Mouse (Mus musculus) embryonic facial prominence, embryonic 10.5 days (tissue): ENCODE results near the gene Tmem235. TPM values are rescaled to one million over a fixed set of nuclear protein-coding genes. Genes with fewer than 3 reads are reported as not detected.
"Not testable (repeated sequence)": the region's sequence is repeated elsewhere in the genome, so short reads cannot be mapped to it uniquely, and the experiment has no call there.

Experiments
- DNase-seq: peaks from one replicate; pipeline ENCODE4 v3.0.0-alpha.2; 2017; ENCODE audit warnings: low spot score
- H3K27ac ChIP-seq: fragments of 300-500 bp; sonication (generic); replicated peaks from 2 replicates; pipeline ENCODE4 v1.5.1; 2016; ENCODE audit warnings: mild to moderate bottlenecking
- H3K27me3 ChIP-seq: fragments of 300-500 bp; sonication (generic); replicated peaks from 2 replicates; pipeline ENCODE4 v1.6.1; 2016; ENCODE audit warnings: low read depth, mild to moderate bottlenecking; ENCODE audit not compliant: poor library complexity, severe bottlenecking
- H3K36me3 ChIP-seq: fragments of 300-500 bp; sonication (generic); replicated peaks from 2 replicates; pipeline ENCODE4 v1.6.1; 2016; ENCODE audit warnings: mild to moderate bottlenecking, moderate library complexity
- H3K4me1 ChIP-seq: fragments of 300-500 bp; sonication (generic); 2 replicates; pipeline ENCODE4 v1.6.1; 2016
- H3K4me3 ChIP-seq: fragments of 300-500 bp; sonication (generic); 2 replicates; pipeline ENCODE4 v1.5.1; 2016; ENCODE audit warnings: mild to moderate bottlenecking, moderate library complexity
- H3K9me3 ChIP-seq: fragments of 300-500 bp; sonication (generic); 2 replicates; pipeline ENCODE4 v1.6.1; 2016; ENCODE audit warnings: mild to moderate bottlenecking
- WGBS: fragments of 180-500 bp; shearing (Covaris S2); methylation state at CpG from one replicate; pipeline ENCODE4 v1.1.7; 2016; 5-methylcytosine and 5-hydroxymethylcytosine counted together
- polyA plus RNA-seq: library from polyadenylated mRNA; unstranded; fragments of >200 nt; fragmentation: Nextera tagmentation; extraction: Ambion mirVana; gene quantifications from 2 replicates; pipeline ENCODE4 v1.2.1, GENCODE M21; 2016

Tmem235 gene
- 0.10 TPM in 1 of 2 replicates, not detected in the other for polyA plus RNA-seq

DNA sequence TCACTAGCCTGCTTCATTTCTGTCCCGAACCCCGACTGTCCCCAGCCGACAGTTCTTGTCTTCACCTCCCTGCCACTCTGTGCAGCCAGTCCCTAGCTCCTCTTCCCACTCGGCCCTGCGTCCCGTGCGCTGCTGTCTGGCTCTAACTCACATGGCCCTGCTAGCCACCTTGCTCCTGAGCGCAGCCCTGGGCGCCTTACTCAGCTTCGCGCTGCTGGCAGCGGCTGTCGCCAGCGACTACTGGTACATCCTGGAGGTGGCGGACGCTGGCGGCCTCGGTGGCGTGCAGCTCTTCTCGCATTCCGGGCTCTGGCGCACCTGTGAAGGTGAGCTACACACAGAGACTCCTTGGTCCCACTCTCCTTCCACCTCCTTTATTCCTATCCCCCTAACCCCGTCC lies at the start of gene Tmem235:
Tmem235 (plus strand) TSS at position 152 of the 400 bp plus-strand sequence.
- WGBS: 4% methylated on average over 23 of the region's 23 CpGs
- H3K9me3 ChIP-seq: no peaks in the 10 kb centered on the region
- peak within 1 kb of the TSS; percentile 40 for H3K4me3 ChIP-seq
- H3K27me3 ChIP-seq: peaks cover 74% of the 10 kb centered on the region
- H3K27ac ChIP-seq: 0 out of 2 replicates have a peak within 1 kb of the TSS, but pooled peaks have one; percentile 5
- H3K36me3 ChIP-seq: peaks cover 32% of the 10 kb centered on the region
- no peak for DNase-seq
- peaks cover 49% of the 10 kb centered on the region for H3K4me1 ChIP-seq

DNA sequence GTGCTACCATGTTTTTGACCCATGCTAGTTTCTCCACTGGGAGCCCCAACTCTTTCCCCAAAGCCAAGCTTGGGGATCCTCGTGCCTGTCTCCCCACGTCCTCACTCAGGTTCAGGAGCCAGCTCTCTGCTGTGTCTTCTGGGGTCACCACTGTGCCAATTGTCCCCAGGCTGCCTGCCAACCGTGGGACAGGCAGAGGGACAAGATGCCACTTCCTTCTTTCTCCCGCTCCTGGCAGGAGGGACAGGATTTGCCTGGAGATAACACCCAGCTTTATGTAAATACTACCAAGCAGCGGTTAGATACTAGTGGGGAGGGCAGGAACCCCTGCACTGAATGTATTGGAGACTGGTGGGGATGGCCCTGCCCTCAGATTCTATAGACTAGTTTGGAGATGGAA lies 46.7 kb upstream of the Tmem235 start:
- Histone ChIP-seq H3K36me3 (peaks cover 74% of the 10 kb centered on the region), H3K4me3 (no peak overlapping the region), H3K4me1 (peaks cover 27% of the 10 kb centered on the region), H3K27me3 (no peaks in the 10 kb centered on the region; the same call in 1 of the 2 replicates), H3K9me3 (no peaks in the 10 kb centered on the region), H3K27ac (no peak overlapping the region)
- DNase-seq: no peak
- WGBS: 83% methylated on average over 5 of the region's 5 CpGs

DNA sequence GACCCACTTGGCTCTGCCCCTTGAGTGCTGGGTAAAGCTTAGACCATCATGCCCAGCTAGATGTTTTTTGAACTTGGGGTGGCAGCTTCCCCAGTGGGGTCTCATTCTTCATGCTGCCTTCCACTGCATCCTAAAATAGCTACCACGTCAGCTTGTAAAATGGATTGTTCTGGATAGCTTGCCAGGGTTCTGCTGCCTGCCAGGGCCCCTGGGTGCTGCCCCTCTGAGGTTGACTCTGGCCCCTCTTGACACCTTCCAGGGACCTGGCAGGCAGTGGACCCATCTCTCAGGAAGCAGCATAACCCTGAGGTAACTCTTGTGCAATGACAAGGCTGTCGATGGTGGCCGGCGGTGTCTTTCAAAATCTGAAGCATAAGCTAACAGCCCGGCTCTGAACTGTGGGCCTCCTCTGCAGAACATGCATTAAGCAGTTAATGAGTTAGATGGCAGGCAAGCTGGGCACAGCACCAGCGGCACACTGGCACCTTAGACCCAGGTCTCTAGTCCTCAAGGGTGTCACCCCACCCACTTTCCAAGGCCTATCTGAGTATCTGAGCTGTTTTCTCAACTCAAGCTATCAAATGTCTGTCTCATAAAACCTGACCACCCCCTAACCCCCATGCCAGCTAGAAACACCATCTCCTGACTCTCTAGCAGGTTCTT lies 45.7 kb upstream of the Tmem235 start:
- Histone ChIP-seq H3K9me3 (no peaks in the 10 kb centered on the region), H3K4me1 (peaks cover 23% of the 10 kb centered on the region), H3K27ac (no peak overlapping the region), H3K27me3 (no peaks in the 10 kb centered on the region; the same call in 1 of the 2 replicates), H3K4me3 (no peak overlapping the region), H3K36me3 (peaks cover 84% of the 10 kb centered on the region)
- 94% methylated on average over 6 of the region's 6 CpGs for WGBS
- no peak for DNase-seq

DNA sequence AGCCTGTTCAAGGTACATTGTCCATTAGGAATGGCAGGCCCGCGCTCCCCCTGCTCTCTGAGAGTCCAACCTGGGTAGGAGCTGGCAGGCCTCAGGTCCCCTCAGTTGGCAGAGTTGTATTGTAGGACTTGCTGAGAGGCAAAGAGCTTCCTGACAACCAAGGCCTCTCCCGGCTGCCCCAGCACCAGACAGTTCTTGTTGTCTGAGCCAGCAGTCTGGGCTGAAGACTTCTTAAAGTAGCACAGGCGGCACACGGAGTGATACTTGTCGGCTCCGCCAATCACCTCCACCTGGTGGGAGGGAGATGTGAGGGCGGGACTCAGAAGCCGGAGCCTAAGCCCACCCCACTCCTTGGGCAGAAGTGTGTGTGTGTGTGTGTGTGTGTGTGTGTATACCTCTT lies 44.7 kb upstream of the Tmem235 start:
- H3K4me3 ChIP-seq, DNase-seq, H3K27ac ChIP-seq, H3K27me3 ChIP-seq, H3K9me3 ChIP-seq: not testable (repeated sequence)
- WGBS: 87% methylated on average over 9 of the region's 9 CpGs
- peaks cover 12% of the 10 kb centered on the region for H3K4me1 ChIP-seq
- H3K36me3 ChIP-seq: peaks cover 94% of the 10 kb centered on the region

DNA sequence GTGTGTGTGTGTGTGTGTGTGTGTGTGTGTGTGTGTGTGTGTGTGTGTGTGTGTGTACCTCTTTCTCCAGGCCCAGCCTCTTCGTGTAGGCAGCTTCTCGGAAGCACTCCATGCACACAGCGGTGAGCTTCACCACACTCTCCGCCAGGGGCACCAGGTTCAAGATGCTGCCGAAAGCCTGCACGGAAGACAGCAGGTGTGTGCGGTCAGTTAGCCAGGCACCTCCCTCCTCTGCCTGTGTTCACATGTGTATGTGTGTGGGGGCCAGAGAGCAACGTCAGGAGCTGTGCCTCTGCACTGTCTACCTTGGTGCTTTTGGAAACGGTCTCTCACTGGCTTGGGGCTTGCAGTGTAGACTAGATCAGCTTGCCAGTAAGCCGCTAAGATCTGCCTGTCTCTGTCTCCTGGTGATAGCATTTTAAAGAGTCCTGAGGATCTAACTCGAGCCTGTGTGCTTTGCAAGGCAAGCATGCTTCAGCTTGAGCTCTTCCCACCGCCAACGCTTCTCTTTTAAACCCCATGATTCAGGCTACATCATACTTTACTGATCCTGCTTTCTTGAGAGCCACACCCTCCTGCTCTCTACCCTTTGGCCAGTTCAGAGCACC lies 44.1 kb upstream of the Tmem235 start:
- WGBS: 88% methylated on average over 13 of the region's 13 CpGs
- no peaks in the 10 kb centered on the region for H3K9me3 ChIP-seq
- peaks cover 100% of the 10 kb centered on the region for H3K36me3 ChIP-seq
- H3K4me1 ChIP-seq: peaks cover 6% of the 10 kb centered on the region
- DNase-seq: no peak
- H3K4me3 ChIP-seq: no peak overlapping the region
- no peaks in the 10 kb centered on the region for H3K27me3 ChIP-seq
- H3K27ac ChIP-seq: no peak overlapping the region

DNA sequence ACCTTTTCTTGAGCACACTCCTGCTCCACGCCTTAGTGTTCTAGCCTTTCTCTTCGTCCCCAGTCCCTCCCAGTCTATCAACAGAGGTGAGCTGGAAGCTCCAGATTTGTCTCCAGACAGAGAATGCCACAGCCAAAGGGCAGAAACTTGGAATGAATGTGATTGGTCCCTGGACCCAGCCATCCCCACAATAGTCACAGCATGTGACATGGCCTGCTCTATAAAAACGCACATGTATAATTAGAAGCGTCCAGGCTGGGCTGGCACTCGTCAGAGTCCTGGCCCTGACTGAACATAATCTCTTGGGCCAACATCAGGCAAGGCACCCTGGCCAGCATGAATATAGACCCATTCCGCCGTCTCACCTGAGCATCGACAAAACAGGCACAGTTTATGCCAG lies 41.5 kb upstream of the Tmem235 start:
- H3K4me3 ChIP-seq: no peak overlapping the region
- no peak for DNase-seq
- H3K9me3 ChIP-seq: no peaks in the 10 kb centered on the region
- no peaks in the 10 kb centered on the region for H3K27me3 ChIP-seq
- WGBS: 85% methylated on average over 8 of the region's 8 CpGs
- no peak overlapping the region for H3K27ac ChIP-seq
- peaks cover 22% of the 10 kb centered on the region for H3K4me1 ChIP-seq
- peaks cover 100% of the 10 kb centered on the region for H3K36me3 ChIP-seq

DNA sequence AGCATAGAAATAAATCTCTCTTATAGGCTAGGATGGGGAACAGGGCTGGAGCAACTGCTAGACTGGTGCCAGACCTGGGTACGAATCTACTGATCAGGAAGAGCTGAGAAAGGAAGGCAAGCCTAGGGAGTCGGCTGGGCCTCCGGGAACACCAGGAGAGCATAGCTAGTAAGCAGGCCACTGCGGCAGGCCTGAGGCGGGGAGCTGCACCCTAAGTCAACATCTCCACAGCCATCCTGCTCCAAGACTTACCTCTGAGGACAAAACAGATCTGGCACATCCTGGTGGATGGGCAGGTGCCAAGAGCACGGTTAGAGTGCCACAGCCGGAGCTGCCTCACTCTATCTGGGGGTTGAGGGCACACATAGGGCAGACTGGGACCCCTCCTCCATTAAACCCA lies 40.4 kb upstream of the Tmem235 start:
- Histone ChIP-seq H3K4me1 (peaks cover 32% of the 10 kb centered on the region), H3K27me3 (no peaks in the 10 kb centered on the region), H3K36me3 (peaks cover 91% of the 10 kb centered on the region), H3K9me3 (no peaks in the 10 kb centered on the region), H3K4me3 (no peak overlapping the region), H3K27ac (no peak overlapping the region)
- WGBS: 94% methylated on average over 7 of the region's 7 CpGs
- DNase-seq: no peak

DNA sequence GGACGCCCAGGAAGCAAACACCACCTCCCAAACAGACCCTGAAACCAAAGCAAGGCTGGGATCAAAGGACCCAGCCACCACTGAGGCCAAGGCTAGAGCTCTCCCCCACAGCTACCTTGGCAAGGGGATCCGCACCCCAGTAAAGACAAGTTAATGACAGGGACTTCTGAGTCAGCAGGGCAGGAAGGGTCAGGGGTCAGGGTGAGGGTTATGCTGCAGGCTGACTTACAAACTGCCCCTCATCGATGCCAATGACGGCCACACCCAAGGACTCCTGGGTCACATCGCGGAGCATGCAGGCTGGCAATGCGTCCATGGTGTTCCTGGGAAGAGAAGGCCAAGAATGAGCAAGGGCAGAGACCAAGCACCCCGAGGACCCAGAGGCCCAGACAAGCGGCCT lies 38.7 kb upstream of the Tmem235 start:
- H3K9me3 ChIP-seq: no peaks in the 10 kb centered on the region
- 87% methylated on average over 9 of the region's 9 CpGs for WGBS
- no peaks in the 10 kb centered on the region for H3K27me3 ChIP-seq
- no peak overlapping the region for H3K4me3 ChIP-seq
- H3K27ac ChIP-seq: no peak overlapping the region
- peaks cover 74% of the 10 kb centered on the region for H3K36me3 ChIP-seq
- H3K4me1 ChIP-seq: peaks cover 49% of the 10 kb centered on the region
- no peak for DNase-seq

DNA sequence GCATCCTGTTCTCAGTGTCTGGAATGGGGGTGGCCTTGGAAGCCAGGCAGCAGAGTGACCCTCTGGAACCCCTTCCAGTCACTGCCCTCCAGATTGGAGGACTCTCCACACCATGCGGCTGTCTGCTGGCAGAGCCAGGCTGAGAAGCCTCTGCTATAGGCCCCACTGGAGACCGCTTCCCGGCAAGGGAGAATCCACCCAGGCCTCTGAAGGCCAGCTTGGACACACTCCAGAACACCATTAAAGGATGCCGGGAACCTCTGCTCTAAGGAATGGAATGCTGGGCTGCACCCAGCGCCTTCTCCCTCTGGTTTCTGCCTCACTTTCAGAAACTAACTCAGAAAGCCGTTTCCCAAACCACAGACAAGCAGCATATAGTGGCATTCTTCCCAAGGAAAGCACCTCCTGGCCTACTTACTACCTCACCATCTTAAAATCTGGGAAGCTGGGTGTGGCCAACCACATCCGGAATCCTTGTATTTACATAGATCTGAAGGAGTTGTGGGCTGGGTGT lies 37.8 kb upstream of the Tmem235 start:
- H3K27me3 ChIP-seq: no peaks in the 10 kb centered on the region
- H3K4me3 ChIP-seq: no peak overlapping the region
- no peak for DNase-seq
- peaks cover 58% of the 10 kb centered on the region for H3K4me1 ChIP-seq
- no peaks in the 10 kb centered on the region for H3K9me3 ChIP-seq
- H3K36me3 ChIP-seq: peaks cover 65% of the 10 kb centered on the region
- 97% methylated on average over 7 of the region's 7 CpGs for WGBS
- no peak overlapping the region for H3K27ac ChIP-seq

DNA sequence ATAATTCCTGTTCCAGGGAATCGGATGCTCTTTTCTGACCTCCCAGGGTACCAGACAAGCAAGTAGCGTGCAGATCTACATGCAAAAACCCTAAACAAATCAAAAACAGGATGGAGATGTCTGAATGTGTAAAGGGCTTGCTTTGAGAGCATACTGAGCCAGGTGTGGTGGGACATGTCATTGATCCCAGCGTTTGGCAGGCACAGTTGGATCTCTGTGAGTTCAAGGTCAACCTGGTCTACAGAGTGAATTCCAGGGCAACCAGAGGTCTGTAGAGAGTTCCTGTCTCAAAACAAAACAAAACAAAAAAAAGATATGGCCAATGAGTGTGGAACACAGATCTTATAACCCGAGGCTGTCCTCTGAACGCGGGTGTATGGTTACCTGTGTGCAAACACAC lies 37.1 kb upstream of the Tmem235 start:
- Histone ChIP-seq H3K4me3 (no peak overlapping the region; the same call in 1 of the 2 replicates), H3K36me3 (peaks cover 59% of the 10 kb centered on the region), H3K9me3 (no peaks in the 10 kb centered on the region), H3K27me3 (no peaks in the 10 kb centered on the region), H3K27ac (no peak overlapping the region), H3K4me1 (peaks cover 62% of the 10 kb centered on the region)
- 92% methylated on average over 6 of the region's 6 CpGs for whole genome bisulfite sequencing
- DNase-seq: no peak

DNA sequence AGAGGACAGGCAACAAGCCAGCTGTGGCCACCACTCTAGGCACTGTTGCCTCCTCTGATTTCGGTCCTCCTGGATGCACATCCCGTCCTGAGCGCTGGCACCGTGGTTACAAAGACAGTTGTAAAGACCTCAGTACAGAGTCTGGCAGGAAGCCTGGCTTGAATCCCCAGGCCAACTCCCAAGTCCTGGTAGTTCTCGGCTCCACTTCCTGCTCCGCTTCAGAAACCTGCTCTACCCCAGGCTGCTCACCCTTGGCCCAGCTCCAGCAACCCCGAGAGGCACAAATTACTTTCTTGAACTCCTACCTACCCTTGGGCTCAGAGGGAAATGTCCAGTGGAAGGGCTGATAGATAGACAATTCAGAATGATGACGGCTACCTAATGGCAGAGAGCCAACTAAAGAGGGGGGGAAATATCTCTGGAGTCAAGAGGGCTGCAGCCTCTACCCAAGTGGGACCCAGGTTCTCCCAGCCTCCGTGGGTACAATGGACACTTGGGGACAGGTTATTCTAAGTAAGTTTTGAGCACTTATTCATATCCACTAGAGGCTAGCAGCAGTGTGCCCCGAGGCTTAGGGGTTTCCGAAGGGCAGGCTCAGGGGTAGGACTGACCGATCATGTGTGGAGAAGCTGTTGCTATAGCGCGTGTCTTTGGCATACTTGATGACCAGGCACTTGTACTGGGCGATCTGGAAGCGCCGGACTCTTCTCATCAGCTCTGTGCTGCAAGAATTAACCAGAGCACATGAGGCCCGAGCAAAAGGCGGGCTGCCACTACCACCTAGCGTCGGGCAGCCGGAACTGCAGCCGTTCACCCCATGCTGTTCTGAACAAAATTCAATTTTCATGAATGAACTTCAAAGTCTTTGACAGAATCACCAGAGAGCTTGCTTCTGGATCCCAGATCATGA lies 36.2 kb upstream of the Tmem235 start:
- Histone ChIP-seq H3K4me1 (peaks cover 67% of the 10 kb centered on the region), H3K36me3 (peaks cover 50% of the 10 kb centered on the region), H3K4me3 (peak overlapping the region; percentile 85), H3K27me3 (no peaks in the 10 kb centered on the region), H3K9me3 (no peaks in the 10 kb centered on the region), H3K27ac (peak overlapping the region; percentile 97)
- 30% methylated on average over 23 of the region's 23 CpGs for WGBS
- peak; percentile 88 for DNase-seq

DNA sequence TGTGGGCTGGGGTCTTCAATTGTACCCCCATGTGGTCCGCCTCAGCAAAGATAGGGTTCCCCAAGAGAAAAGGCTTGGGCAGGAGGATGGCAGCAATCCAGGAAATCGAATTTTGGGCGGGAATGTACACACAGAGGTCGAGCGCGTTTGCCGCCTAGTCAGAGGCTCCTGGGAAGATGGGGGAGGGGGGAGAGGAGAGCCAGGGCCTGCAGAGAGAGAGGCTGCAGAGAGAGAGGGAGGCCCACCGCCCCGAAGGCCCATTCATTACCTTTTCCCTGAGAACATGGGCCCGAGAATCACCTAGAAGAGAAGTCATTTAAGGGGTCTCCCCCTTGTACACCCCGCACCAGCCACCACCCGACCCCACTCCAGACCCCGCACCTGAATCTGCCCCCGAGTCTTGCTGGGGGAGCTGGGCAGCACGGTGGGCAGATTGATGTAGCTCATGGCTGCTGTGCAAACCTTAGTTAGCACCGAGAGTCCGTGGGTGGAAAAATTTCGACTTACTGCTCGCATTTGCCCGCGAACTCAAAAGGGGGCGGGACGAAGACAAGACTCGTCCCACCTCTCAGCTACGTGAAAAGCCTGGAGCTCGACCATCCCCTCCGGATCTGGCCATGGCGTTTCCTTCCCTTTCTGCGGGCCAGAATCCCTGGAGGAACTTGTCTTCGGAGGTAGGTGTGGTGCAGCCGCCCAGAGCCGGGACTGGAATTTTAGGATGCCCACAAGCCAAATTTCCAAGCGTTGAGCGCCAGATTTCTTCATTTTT lies 35.0 kb upstream of the Tmem235 start, which contains the start of the genes Afmid and Tk1:
Afmid (plus strand) TSS at position 592 of the 769 bp plus-strand sequence.
Tk1 (minus strand) TSS at position 760 of the 769 bp plus-strand sequence.
- DNase-seq: peak; percentile 91
- Histone ChIP-seq H3K4me3 (peak within 1 kb of the TSS; percentile 85), H3K4me1 (peaks cover 64% of the 10 kb centered on the region), H3K27me3 (no peaks in the 10 kb centered on the region), H3K27ac (peak within 1 kb of the TSS; percentile 97), H3K36me3 (peaks cover 37% of the 10 kb centered on the region), H3K9me3 (no peaks in the 10 kb centered on the region)
- under 1% methylated on average over 34 of the region's 34 CpGs for WGBS
